Mouse (Mus musculus) layer of hippocampus, adult 9-11 months (tissue): ENCODE data around the gene Gm9945.

ENCODE experiments used
- DNase-seq: peaks from one replicate; pipeline ENCODE4 v3.0.0; 2022

The Gm9945 gene

DNA sequence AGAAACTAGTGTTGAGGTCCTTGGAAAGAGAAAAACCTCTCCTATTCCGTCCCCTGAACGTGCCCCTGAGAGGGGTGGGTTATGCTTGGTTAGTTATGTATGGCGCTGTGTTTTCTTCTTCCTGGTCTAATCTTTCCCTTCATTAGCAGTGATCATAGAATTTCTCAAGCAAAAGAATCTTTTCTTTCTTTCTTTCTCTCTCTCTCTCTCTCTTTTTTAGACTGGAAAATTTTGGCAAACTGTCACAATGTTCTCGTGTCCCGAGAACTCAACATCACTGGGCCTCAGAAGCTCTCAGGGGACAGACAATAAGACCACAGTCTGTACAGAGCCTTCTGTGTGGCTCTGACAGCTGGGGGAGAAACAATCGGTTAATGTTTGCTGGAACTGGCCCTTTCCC is 15.5 kb downstream of the Gm9945 start:
- DNase-seq = no peak

DNA sequence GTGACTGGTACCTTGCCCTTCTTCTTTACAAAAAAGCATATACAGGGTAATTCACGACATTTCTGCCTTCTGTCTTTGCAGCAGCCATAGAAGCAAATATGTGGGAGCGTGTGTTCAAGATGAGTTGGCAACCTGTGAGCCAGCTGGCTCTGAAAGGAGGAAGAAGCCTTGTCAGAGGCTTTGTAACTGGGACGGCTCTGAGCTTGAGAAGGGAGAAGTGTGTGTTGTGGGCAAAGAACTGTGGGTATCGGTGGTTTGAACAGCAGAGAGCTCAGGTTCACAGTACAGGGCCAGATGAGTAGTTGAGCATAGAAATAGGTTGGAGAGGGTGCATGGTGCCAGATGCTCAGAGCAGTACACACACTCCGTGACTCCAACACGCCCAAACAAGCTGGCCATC is 17.0 kb downstream of the Gm9945 start:
- DNase-seq = peak; percentile 69

DNA sequence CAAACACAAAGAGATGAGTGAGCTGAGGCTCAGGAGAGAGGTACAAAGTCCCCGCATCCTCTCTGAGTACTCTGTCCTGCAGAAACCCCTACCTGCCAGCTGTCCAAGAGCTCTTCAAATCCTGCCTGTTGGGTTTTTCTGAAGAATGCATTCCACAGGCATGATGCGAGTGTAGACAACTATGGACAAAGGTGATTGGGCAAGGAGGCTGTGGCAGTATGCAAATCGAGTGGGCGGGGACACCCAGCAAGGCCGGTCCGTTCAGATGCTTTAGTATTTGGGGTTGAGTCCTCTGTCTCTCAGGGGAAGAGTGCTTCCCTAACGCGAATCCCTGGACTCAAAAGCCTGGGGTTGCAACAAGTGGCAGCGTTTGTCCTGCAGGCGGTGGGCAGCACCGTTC is 20.6 kb downstream of the Gm9945 start:
- DNase-seq = no peak

DNA sequence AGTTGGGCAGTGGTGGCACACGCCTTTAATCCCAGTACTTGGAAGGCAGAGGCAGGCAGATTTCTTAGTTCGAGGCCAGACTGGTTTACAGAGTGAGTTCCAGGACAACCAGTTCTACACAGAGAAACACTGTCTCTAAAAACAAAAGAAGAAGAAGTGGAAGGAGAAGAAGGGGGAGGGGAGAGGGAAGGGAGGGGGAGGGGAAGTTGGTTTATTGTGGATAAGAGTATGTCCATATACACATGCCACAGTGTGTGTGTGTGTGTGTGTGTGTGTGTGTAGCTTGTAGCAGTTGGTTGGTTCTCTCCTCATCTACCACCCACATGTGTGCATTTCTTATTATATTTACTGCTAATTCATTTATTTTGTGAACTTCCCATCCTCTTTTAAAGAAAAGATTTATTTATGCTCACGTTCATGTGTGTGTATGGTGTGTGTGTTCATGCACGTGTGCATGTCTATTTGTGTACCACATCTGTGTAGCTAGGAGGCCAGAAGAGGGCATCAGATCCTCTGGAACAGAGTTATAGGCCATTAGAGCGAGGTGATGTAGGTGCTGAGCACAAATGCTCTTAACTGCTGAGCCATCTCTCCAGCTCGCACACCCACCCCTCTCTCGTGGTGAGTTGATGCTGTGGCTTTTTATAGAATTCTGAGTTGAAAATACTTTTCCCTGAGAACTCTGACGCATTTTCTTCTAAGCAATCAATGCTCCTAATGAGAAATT is 22.2 kb downstream of the Gm9945 start:
- no peak for DNase-seq

DNA sequence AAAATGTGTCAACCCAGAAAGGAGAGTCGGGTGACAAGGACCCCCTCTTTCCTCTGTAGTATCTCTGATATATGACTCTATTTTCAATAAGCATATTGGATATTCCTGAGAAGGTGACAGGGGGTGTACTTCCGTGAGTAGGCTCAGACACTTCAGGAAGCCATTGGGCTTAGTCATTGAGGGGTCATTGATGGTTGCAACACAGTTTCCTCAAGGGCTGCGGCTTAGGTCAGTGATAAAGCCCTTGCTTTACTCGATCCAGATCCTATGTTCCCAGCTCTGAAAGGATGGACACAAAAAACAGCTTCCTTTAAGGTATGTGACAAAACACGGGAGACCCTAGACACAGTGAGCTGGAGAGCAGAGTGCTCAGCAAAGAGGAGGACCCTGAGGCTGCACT is 23.8 kb downstream of the Gm9945 start:
- DNase-seq = no peak

DNA sequence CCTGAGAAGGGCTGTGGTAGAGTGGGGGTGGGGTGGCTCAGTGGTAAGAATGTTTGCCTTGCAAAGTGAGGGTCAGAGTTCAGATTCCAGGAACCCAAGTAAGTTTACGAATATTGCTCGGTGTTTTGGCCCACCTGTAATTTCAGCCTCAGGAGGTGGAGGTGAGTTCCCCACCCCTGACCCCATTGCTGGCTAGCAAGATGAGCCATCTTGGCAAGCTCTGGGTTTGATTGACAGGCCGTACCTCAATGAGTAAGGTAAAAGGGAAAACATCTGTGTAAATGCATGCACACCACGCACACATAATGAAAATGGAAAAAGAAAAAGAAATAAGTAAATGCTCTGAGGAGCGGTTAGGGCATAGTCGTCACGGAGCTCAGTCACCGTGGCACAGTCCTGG is 24.4 kb downstream of the Gm9945 start:
- no peak for DNase-seq

DNA sequence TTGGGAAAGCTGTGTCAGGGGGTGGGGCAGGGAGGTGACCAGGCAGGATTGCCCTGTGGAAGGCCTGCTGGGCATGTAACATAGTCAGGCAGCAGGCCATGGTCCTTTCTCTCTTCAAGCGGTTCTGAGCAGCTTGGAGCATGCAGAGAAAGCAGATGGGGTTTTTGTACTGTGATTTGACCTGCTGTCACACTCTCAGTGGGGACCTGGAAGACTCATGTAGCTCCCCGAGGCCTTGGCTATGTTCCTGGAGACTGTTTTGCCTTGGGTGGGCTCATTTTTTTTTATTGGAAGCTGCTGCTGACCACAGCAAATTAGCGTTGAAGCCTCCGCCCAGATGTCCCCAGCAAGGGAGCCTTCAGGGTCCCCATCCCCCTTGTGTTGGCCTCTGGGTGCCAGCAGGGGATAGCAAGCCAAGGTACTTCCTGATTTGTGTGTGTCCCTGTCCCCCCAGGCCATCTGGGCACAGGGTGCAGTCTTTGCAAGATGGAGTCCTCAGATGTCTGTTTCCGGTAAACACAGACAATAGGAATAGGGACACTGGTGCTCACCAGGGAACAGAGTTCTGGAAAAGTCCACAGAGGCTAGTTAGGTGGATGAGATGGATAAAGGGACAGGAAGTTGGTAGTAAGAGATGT is 25.2 kb downstream of the Gm9945 start:
- no peak for DNase-seq

DNA sequence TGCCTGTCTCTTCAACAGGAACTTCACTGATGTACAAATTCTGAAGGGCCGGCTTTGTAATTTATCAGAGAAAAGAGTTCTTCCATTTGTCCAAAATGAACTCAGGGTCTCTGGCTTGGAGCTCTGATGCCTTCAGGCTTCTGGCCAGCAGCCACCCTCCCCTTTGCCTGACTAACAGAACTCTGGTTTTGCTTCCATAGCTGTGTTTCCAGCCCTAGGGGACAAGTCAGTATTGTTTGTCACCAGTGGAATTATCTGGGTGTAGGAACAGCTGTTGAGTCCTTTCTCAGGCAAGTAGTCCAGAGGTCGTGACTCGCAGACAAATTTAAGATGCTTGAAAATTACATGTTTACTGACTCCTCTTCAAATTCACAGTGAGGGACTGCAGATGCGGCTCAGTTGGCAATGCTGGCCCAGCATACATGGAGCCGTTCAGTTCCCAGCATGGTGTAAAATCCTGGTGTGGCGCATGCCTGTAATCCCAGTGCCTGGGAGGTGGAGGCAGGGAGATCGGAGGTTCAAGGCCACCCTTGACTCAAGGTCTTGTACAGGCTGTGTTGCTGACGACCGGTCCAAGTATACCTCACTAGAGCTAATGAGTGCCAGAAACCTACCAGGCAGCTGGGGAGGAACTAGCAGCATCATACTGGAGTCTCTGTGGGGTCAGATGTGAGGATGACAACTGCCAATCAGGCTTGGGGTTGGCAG is 27.3 kb downstream of the Gm9945 start:
- DNase-seq = no peak

DNA sequence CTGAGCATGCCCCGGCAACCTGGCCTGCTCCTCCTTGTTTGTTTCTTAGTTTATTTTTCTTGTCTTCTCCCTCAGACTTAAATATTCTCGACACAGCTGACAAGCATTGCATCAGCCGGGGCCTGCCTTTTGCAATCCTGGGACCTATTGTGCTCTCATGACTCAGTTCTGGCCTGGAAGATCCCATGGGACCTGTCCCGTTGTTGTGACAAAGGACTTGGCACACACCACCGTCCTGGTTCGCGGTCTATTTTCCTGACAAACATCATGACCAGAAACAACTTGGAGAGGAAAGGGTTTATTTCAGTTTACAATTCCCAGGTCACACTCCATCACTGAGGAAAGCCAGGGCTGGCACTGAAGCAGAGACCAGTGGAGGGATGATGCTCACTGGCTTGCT is 28.2 kb downstream of the Gm9945 start:
- no peak for DNase-seq

DNA sequence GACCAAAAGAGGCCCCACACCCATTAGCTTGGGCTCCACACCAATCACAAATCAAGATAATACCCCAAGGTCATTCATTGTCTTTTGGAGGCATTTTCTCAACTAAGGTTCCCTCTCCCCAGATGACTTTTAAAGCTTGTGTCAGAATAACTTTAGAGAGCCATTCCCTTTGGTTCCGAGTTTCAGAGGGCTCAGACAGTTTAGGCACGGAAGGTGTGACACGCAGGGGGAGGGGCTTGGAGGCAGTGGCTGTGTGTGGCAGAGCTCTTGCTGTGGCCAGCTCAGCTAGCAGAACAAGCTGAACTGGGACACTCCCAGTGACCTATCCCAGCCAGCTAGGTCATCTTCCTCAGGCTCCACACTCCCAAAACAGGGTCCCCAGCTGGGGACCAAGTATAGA is 28.6 kb downstream of the Gm9945 start:
- no peak for DNase-seq

DNA sequence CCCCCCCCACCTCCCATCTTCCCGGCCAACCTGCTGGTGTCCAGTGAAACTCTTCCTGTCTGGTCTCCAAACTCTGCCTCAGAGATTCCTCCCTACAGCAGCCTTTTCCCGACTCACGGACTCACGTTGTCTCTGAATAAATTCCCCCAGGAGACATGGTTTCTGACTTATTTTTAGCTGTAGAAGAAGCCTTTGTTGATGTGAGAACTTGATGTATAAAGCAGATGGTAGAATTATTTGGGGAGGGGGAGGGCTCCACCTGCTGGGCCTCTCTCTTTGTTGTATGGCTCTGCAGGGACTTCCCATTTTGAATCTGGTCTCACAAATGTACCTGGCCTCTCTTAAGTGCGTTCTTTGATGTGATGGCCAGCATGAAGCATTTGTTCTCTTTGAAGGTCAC is 30.4 kb downstream of the Gm9945 start:
- DNase-seq = no peak

DNA sequence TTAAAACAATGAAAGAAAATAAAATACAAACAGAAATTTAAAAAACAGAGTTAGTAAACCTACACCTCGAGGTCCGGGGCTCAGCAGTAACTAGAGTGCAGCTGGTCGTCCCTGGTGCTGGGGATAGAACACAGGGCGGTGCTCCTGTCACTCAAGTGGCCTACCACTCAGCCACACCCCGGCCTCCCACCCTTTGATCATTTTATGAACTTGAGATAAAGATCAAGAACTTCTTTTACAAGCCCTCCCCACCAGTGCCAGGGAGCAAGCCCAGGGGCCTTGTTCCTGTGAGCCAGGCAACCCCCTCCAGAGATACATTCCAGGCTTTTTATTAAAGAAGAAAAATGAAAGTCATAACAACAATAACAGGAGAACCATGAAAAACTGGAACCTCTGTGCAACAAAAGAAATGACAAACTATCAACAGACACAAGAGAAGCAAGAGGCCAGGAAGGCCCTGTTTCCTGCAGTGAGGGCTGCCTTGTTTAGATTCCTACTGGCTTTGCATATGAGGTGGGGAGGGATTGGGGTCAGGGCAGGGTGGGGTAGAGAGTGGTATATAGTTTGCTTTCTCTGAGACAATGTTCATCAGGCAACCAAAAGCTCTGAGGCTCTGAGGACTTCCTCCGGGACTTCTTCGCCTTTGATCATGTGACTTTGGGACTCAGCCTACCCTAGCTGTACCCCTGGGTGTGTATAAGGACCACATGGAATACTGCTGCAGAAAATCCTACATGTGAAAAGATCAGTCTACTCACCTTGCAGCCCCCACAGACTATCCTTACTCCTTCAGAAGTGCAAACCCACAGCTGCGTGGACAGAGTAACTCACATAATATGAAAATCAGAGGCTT is 37.0 kb downstream of the Gm9945 start:
- DNase-seq = no peak

DNA sequence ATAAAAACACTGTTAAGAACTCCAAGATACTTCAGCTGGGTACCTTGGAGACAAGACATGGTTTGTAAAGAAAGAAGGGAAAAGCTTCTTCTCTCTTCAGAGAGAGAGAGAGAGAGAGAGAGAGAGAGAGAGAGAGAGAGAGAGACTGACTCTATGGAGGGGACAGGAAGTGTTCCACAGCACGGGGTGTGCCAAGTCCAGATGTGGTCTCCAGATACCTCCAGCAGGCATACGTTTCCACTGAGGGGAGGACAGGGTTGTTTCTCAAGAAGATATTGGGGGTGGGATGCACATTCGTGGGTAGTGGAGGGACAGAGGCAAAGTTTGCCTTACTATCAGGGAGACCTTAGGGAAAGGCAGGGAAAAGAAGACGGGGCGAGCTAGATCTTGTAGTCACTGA is 38.8 kb downstream of the Gm9945 start:
- DNase-seq = no peak

DNA sequence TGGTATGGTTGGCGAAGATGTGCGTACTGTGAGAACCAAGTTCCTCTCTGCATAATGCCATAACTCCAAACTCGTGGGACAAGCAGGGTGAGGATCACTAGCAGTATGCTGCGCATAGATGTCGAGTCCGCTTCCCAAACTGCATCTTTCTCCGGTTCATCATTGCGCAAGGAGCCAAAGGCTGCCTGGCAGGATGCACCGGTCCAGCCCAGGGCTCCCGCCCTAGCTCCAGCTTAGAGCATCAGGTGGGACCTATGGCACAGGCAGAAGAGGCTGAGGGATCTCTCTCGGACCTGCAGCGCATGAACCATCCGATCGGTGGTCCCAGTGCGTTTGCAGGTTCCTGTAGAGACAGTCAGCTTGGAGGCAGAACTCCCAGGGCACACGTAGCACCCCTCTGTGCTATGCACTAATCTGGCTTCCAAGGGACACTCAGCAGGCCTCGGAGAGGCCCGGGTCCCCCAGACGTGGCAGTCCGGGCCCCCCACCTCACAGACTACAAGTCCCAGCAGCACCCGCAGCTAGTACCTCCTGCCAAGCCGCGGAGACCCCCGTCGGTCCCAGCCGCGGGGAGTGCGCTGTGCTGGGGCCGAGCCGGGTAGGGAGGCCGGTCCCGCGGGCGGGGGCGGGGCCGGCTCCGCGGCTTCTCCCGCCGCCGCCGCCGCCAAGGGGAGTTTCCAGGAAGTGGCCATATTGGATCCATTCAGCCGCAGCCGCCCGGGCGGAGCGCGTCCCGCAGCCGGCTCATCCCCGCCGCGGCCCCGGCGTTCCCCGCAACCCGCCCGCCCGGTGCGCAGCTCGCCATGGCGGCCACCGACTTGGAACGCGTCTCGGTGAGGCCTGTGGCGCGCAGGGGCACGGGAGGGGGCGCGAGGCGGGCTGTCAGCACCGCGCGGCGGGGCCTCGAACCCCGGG is 39.5 kb downstream of the Gm9945 start, which contains the start of gene Sept8:
Sept8 (plus strand) TSS at position 51 of the 915 bp plus-strand sequence.
- peak; percentile 62 for DNase-seq

DNA sequence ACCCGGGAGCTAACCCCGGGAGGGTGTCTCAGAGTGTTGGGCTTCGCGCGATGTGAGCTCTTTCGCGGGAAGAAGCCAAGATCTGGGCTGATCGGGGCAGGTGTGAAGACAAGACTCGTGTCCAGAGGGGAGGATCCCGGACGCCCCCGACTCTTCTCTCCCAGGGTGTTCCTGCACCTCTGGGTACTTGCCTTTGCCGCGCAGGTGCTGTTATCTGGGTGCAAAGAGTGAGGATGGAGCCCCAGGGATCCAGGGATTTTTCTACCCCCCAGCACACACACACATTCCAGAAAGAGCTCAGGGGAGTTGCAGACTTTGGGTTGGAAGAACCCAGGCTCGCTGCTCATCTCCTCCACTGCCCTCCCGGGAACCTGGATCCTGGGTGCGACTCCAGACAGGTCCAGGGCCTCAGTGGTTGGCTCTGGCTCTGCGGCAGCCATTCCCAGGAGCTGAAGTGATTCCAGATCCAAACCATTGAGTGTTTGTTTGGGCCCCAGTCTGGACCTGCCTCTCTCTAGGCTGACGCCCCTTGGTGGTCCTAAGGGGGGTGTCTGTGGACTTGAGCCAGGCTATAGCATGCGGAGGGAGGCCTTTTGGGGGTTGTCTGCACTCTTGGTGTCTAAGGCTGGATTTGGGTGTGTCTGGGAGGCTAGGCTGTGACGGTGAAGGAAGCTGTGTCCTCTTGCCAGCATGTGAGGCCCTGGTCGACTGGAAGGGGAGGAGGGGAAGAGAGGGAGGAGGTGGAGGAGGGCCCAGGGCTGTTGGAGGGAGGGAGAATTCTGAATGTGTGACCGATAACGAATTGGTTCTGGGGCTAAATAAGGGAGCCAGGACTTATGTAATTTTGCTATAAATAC is 40.4 kb downstream of the Gm9945 start:
- peak; percentile 76 for DNase-seq

DNA sequence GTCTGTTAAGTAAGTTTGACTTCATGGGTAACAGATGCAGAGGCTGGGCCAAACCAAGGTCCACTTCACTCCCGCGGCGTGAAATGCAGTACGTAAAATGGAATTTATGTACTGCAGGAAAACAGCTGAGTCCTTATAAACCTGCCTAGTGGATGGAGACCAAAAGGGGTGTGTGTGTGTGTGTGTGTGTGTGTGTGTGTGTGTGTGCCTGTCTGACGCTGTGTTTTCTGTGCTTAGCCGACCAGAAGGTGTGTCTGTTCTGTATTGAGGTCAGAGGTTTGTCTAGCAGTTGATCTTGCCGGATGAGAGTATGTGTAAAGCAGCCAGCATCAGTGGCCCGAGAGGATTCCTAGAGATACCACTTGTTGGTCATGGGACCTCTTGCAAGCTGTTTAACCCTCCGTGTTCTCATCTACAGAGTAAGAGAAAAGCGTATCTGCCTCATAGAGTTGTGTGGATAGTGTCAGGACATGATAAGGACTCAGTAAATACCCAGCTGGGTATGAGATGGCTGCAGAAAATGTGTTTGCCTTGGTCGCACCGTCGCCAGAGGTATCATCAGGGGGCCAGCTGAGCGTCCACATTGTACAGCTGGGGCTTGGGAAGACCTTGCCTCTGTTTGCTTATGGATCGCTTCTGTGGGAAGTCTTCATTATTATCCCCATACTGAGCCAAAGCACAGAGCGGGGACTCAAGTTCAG is 41.3 kb downstream of the Gm9945 start:
- no peak for DNase-seq

DNA sequence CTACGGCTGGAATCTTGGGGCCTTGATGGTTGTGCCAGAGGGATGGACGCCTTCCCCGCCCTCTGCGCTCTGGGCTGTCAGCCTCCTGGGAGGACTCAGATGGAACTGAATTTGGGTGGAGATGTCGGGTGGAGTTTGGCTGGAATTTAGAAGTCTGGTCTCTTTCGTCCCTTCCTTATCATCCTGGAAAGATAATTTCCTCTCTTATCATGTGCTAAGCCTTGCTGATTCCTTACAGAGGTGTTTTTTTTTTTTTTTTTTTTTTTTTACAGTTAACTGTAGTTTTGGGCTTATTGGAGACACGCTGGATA is 41.8 kb downstream of the Gm9945 start:
- DNase-seq = no peak

DNA sequence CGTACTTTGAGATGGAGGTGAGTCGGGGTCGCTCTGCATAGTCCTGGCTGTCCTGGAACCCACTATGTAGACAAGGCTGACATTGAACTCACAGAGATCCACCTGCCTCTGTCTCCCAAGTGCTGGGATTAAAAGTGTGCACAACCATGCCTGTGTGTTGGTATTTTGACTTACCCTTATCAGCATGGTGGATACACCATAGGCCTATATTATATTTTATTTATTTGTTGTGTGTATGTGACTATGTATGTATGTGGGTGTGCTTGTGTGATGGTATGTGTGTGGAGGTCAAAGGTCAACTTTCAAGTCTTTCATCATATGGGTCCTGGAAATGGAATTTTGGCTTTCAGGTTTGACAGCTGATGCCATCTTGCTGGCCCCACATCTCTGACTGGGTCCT is 42.4 kb downstream of the Gm9945 start:
- DNase-seq = no peak

DNA sequence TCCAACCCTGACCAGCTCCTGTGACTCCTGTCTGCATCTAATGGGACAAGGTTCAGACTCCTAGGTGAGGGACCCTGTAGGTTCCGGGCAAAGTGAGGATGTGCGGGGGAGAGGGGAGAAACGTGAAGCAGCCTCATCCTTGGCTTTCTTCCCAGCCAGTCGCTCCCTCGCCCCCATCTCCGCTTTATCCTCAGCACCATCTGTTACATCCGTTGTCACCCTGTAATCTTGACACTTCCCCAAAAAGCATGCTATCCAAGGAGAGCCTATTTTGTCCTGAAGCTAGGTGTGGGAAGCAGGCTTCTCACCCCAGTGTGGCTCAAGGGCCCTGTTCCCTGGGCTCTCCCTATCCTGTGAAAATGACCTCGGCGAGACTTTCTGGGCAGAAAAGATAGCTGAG is 43.0 kb downstream of the Gm9945 start:
- DNase-seq = peak; percentile 77

DNA sequence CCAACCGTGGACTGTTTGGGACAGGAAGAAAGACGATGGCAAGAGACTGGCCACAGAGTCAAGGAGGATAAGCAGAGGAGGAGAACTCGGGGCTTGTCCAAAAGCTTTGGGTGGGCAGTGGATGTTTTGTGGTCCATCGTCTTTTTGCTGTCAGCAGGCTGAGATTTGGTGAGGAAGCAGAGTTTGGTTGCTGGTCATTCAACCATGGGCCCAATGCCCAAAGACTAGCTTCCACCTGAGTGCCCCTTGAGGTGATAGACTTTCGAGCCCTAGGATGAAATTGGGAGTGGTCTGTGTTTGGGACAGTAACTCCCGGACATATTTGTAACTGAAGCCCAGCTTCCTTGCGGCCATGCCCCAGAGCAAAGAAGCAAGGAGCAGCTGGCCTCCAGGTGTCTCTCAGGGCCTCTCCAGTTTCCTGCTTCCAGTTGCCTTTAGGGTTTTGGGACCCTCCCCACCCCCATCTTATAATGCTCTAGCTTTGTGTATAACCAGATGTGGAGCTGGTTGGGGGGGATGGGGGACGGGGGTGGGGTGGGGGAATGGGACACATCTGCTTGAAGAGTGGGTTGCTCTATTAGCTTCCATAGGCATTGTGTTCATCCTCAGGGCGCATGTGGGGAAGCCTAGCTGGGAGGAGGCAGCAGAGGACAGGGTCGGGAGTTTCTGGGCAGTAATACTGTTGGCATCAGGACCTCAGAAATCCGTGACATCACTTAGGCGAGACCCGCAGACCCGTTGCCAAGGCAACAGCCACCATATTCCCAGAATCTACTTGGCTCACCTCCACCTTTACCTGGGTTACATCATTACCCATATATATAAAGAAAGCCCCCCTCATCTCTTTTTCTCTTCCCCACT is 43.8 kb downstream of the Gm9945 start:
- no peak for DNase-seq
